Mouse (Mus musculus): Measurements from ENCODE around the gene Tmem255b. TPM values are rescaled to one million over a fixed set of nuclear protein-coding genes. Genes with fewer than 3 reads are reported as not detected.

Tmem255b gene
- polyA plus RNA-seq (2015; fragmentation: Nextera tagmentation; extraction: Ambion mirVana) = 0.28 and 0.29 TPM in 2 replicates

- Histone ChIP-seq H3K36me3 (no peaks in the 10 kb centered on the region), H3K27ac (no peak within 1 kb of the TSS), H3K4me1 (no peaks in the 10 kb centered on the region), H3K9me3 (no peaks in the 10 kb centered on the region), H3K4me2 (replicated peaks) (no peak within 1 kb of the TSS), H3K4me3 (no peak within 1 kb of the TSS), H3K27me3 (peaks cover 54% of the 10 kb centered on the region), H3K9ac (no peak within 1 kb of the TSS)
- no peak for ATAC-seq (ENCODE audit: low FRiP score, low read depth)
- WGBS = 18% methylated on average over 10 of the region's 10 CpGs
These were observed at the start of gene Tmem255b for GRCm38 (mm10) chr8:13434889-13435288. TSS of gene Tmem255b (plus strand) at chr8:13435189.

DNA sequence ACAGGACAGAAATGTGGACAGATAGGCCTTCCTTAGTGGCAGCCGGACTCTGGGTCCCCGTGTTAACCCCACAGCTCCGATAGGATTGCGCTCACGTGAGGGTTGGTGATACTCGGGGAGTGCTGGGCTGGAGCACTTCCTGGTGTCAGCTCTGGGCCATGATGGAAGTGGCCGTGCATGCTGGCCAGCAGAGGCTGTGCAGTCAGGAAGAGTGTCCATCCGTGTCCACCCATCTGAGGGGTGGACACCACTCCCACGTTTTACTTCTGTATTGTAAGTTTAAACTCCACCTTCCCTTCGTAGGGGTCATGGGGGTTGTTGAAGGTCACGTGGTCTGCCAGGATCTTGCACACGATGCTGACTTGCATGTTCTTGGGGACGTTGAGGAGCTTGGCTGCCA is 48.6 kb upstream of the Tmem255b start:
- Histone ChIP-seq H3K4me1 (no peaks in the 10 kb centered on the region), H3K27me3 (no peaks in the 10 kb centered on the region), H3K4me2 (replicated peaks) (no peak overlapping the region), H3K9me3 (0 out of 2 replicates have a peak, but pooled peaks cover 4% of the 10 kb centered on the region), H3K36me3 (peaks cover 3% of the 10 kb centered on the region; the same call in 1 of the 2 replicates), H3K9ac (no peak overlapping the region), H3K27ac (no peak overlapping the region), H3K4me3 (no peak overlapping the region)
- ATAC-seq (ENCODE audit: low FRiP score, low read depth) = no peak
- WGBS = 78% methylated on average over 13 of the region's 13 CpGs

DNA sequence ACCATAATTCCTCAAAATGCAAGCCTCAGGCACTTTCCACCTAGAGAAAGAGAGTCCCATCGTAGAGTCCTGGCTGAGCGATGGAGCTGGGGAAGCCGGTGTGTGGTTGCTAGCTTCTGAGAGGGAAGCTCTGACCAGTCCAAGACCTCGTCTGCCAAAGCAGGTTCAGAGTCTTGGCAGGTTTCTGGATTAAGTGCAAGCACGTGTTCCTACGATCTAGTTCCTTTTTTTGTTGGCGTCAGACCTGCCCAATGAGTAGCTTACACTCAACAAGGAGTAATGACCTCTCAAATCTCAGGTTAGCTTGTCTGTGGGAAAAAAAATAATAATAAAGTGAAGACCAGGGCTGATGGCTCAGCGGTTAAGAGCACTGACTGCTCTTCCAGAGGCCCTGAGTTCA is 47.3 kb upstream of the Tmem255b start:
- 76% methylated on average over 8 of the region's 8 CpGs for WGBS
- ATAC-seq (ENCODE audit: low FRiP score, low read depth) = no peak

GRCm38 (mm10) chr8:13388744-13389143 is 46.2 kb upstream of the Tmem255b start:
- Histone ChIP-seq H3K9me3 (no peaks in the 10 kb centered on the region), H3K27me3 (no peaks in the 10 kb centered on the region), H3K36me3 (no peaks in the 10 kb centered on the region), H3K4me1 (no peaks in the 10 kb centered on the region), H3K9ac (no peak overlapping the region), H3K4me3 (no peak overlapping the region), H3K27ac (no peak overlapping the region), H3K4me2 (replicated peaks) (no peak overlapping the region)
- no peak for ATAC-seq (ENCODE audit: low FRiP score, low read depth)
- 71% methylated on average over 2 of the region's 2 CpGs for WGBS

More for the DNA sequence above, 47.3 kb upstream of the Tmem255b start:
- no peak overlapping the region for H3K9ac ChIP-seq
- no peaks in the 10 kb centered on the region for H3K36me3 ChIP-seq
- H3K4me1 ChIP-seq = no peaks in the 10 kb centered on the region
- H3K4me2 ChIP-seq (replicated peaks) = no peak overlapping the region
- H3K4me3 ChIP-seq = no peak overlapping the region
- 0 out of 2 replicates have a peak, but pooled peaks cover 4% of the 10 kb centered on the region for H3K9me3 ChIP-seq
- no peak overlapping the region for H3K27ac ChIP-seq
- no peaks in the 10 kb centered on the region for H3K27me3 ChIP-seq

GRCm38 (mm10) chr8:13393869-13394268 is 41.1 kb upstream of the Tmem255b start:
- WGBS = 93% methylated on average over 7 of the region's 7 CpGs
- no peak overlapping the region for H3K9ac ChIP-seq

GRCm38 (mm10) chr8:13396725-13397124 is 38.3 kb upstream of the Tmem255b start, which contains the start of gene Atp4b:
TSS of gene Atp4b (minus strand) at chr8:13396825.
- H3K36me3 ChIP-seq = no peaks in the 10 kb centered on the region
- H3K27me3 ChIP-seq = no peaks in the 10 kb centered on the region
- 85% methylated on average over 5 of the region's 5 CpGs for WGBS
- no peaks in the 10 kb centered on the region for H3K4me1 ChIP-seq
- H3K9ac ChIP-seq = no peak within 1 kb of the TSS
- no peak for ATAC-seq (ENCODE audit: low FRiP score, low read depth)
- no peak within 1 kb of the TSS for H3K4me3 ChIP-seq
- no peak within 1 kb of the TSS for H3K27ac ChIP-seq
- H3K4me2 ChIP-seq (replicated peaks) = no peak within 1 kb of the TSS
- H3K9me3 ChIP-seq = no peaks in the 10 kb centered on the region

More at GRCm38 (mm10) chr8:13393869-13394268, 41.1 kb upstream of the Tmem255b start:
- Histone ChIP-seq H3K4me1 (no peaks in the 10 kb centered on the region), H3K4me2 (replicated peaks) (no peak overlapping the region), H3K27ac (no peak overlapping the region), H3K36me3 (no peaks in the 10 kb centered on the region), H3K4me3 (no peak overlapping the region), H3K27me3 (no peaks in the 10 kb centered on the region), H3K9me3 (no peaks in the 10 kb centered on the region)
- ATAC-seq (ENCODE audit: low FRiP score, low read depth) = no peak

GRCm38 (mm10) chr8:13403517-13403916 is 31.5 kb upstream of the Tmem255b start:
- no peak for ATAC-seq (ENCODE audit: low FRiP score, low read depth)
- WGBS = 69% methylated on average over 6 of the region's 6 CpGs
- Histone ChIP-seq H3K27ac (no peak overlapping the region), H3K36me3 (no peaks in the 10 kb centered on the region), H3K4me1 (no peaks in the 10 kb centered on the region), H3K4me3 (no peak overlapping the region), H3K27me3 (no peaks in the 10 kb centered on the region), H3K9me3 (no peaks in the 10 kb centered on the region), H3K9ac (no peak overlapping the region), H3K4me2 (replicated peaks) (no peak overlapping the region)

GRCm38 (mm10) chr8:13404666-13405131 is 30.3 kb upstream of the Tmem255b start, which contains the start of gene Grk1:
TSS of gene Grk1 (plus strand) at chr8:13405081.
- Histone ChIP-seq H3K4me3 (no peak within 1 kb of the TSS), H3K4me2 (replicated peaks) (no peak within 1 kb of the TSS), H3K4me1 (no peaks in the 10 kb centered on the region), H3K27me3 (no peaks in the 10 kb centered on the region), H3K36me3 (no peaks in the 10 kb centered on the region), H3K27ac (no peak within 1 kb of the TSS), H3K9ac (no peak within 1 kb of the TSS), H3K9me3 (no peaks in the 10 kb centered on the region)
- WGBS = 71% methylated on average over 5 of the region's 5 CpGs
- ATAC-seq (ENCODE audit: low FRiP score, low read depth) = no peak

- Histone ChIP-seq H3K9me3 (no peaks in the 10 kb centered on the region), H3K36me3 (no peaks in the 10 kb centered on the region), H3K9ac (no peak overlapping the region), H3K27ac (no peak overlapping the region), H3K4me1 (no peaks in the 10 kb centered on the region), H3K4me3 (no peak overlapping the region), H3K27me3 (no peaks in the 10 kb centered on the region), H3K4me2 (replicated peaks) (no peak overlapping the region)
- 83% methylated on average over 5 of the region's 5 CpGs for WGBS
- no peak for ATAC-seq (ENCODE audit: low FRiP score, low read depth)
These were observed 29.0 kb upstream of the Tmem255b start for GRCm38 (mm10) chr8:13406011-13406410.

DNA sequence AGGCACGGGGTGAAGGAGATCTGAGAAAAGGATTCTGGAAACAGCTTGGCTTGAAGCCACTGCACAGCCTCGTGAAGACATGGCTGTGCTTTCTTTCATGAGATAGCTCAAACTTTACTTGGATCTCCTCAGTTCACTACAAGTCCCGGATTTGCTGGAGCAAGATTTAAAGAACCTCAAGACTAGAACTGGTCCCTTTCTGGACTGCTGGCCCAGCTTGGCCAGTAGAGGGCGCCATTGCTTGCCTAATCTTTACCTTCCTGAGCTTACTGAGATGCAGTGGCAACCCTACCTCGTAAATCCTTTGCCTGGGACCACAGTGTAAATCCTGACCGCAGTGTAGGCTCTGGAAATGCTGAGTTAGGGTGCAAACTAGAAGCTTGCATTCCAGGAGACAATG is 23.4 kb upstream of the Tmem255b start:
- H3K9me3 ChIP-seq = no peaks in the 10 kb centered on the region
- no peak overlapping the region for H3K27ac ChIP-seq
- no peak overlapping the region for H3K4me3 ChIP-seq
- no peaks in the 10 kb centered on the region for H3K36me3 ChIP-seq
- 31% methylated on average over 6 of the region's 6 CpGs for WGBS
- H3K4me1 ChIP-seq = no peaks in the 10 kb centered on the region
- 0 out of 2 replicates have a peak, but pooled peaks cover 6% of the 10 kb centered on the region for H3K27me3 ChIP-seq
- no peak overlapping the region for H3K4me2 ChIP-seq (replicated peaks)
- no peak; the same call in 1 of the 2 replicates for ATAC-seq (ENCODE audit: low FRiP score, low read depth)
- H3K9ac ChIP-seq = no peak overlapping the region

- no peak overlapping the region for H3K4me3 ChIP-seq
- no peaks in the 10 kb centered on the region for H3K4me1 ChIP-seq
- no peak overlapping the region for H3K27ac ChIP-seq
- H3K27me3 ChIP-seq = 0 out of 2 replicates have a peak, but pooled peaks cover 6% of the 10 kb centered on the region
- 57% methylated on average over 13 of the region's 13 CpGs for WGBS
- no peak overlapping the region for H3K9ac ChIP-seq
- ATAC-seq (ENCODE audit: low FRiP score, low read depth) = no peak
- no peaks in the 10 kb centered on the region for H3K9me3 ChIP-seq
- H3K36me3 ChIP-seq = no peaks in the 10 kb centered on the region
- H3K4me2 ChIP-seq (replicated peaks) = no peak overlapping the region
These were observed 22.0 kb upstream of the Tmem255b start for GRCm38 (mm10) chr8:13412891-13413558.

GRCm38 (mm10) chr8:13413823-13414390 is 21.1 kb upstream of the Tmem255b start:
- no peak overlapping the region for H3K4me3 ChIP-seq
- H3K9ac ChIP-seq = no peak overlapping the region
- no peaks in the 10 kb centered on the region for H3K9me3 ChIP-seq
- H3K4me1 ChIP-seq = no peaks in the 10 kb centered on the region
- no peak overlapping the region for H3K4me2 ChIP-seq (replicated peaks)
- no peak for ATAC-seq (ENCODE audit: low FRiP score, low read depth)
- H3K27ac ChIP-seq = no peak overlapping the region
- H3K36me3 ChIP-seq = no peaks in the 10 kb centered on the region
- H3K27me3 ChIP-seq = 0 out of 2 replicates have a peak, but pooled peaks cover 6% of the 10 kb centered on the region
- WGBS = 52% methylated on average over 12 of the region's 12 CpGs
